Mouse (Mus musculus): ENCODE data around the gene Otop2.

The Otop2 gene

GRCm38 (mm10) chr11:115344967-115345366 is 38.0 kb downstream of the Otop2 start:
- in situ Hi-C loops (cut with MseI, MboI): no loop called here

- in situ Hi-C loops (cut with MseI, MboI): no loop called here
Measured at GRCm38 (mm10) chr11:115345515-115345914, 38.6 kb downstream of the Otop2 start.

- in situ Hi-C loops (cut with MseI, MboI): no loop called here
Measured at GRCm38 (mm10) chr11:115348681-115349248, 41.8 kb downstream of the Otop2 start.

- in situ Hi-C loops (cut with MseI, MboI): no loop called here
Measured at GRCm38 (mm10) chr11:115349976-115350375, 43.0 kb downstream of the Otop2 start.

GRCm38 (mm10) chr11:115353375-115353774 is 46.4 kb downstream of the Otop2 start:
- in situ Hi-C loops (cut with MseI, MboI): no loop called here

GRCm38 (mm10) chr11:115354183-115354582 is 47.2 kb downstream of the Otop2 start:
- in situ Hi-C loops (cut with MseI, MboI): no loop called here

GRCm38 (mm10) chr11:115358468-115358867 is 51.5 kb downstream of the Otop2 start:
- in situ Hi-C loops (cut with MseI, MboI): loop anchor here in 1 of 2 experiments (5.0 kb wide), 1 partner anchor 41 kb away; no protein-coding TSS in a partner anchor

- in situ Hi-C loops (cut with MseI, MboI): loop anchor here in 1 of 2 experiments (5.0 kb wide), 1 partner anchor 42 kb away; no protein-coding TSS in a partner anchor
Measured at GRCm38 (mm10) chr11:115359293-115359692, 52.3 kb downstream of the Otop2 start.

GRCm38 (mm10) chr11:115359726-115360125 is 52.8 kb downstream of the Otop2 start:
- in situ Hi-C loops (cut with MseI, MboI): loop anchor here in 1 of 2 experiments (5.0 kb wide), 1 partner anchor 42 kb away; no protein-coding TSS in a partner anchor

GRCm38 (mm10) chr11:115364136-115364535 is 57.2 kb downstream of the Otop2 start:
- in situ Hi-C loops (cut with MseI, MboI): no loop called here

GRCm38 (mm10) chr11:115366039-115366705 is 59.2 kb downstream of the Otop2 start:
- in situ Hi-C loops (cut with MseI, MboI): no loop called here

GRCm38 (mm10) chr11:115366706-115367394 is 59.9 kb downstream of the Otop2 start:
- in situ Hi-C loops (cut with MseI, MboI): no loop called here

- in situ Hi-C loops (cut with MseI, MboI): no loop called here
Measured at GRCm38 (mm10) chr11:115367395-115367944, 60.5 kb downstream of the Otop2 start, which contains the start of gene Hid1. TSS of gene Hid1 (minus strand) at chr11:115367756.

GRCm38 (mm10) chr11:115370368-115370767 is 63.4 kb downstream of the Otop2 start:
- in situ Hi-C loops (cut with MseI, MboI): no loop called here

- in situ Hi-C loops (cut with MseI, MboI): no loop called here
Measured at GRCm38 (mm10) chr11:115371354-115371753, 64.4 kb downstream of the Otop2 start.

GRCm38 (mm10) chr11:115372015-115372414 is 65.1 kb downstream of the Otop2 start:
- in situ Hi-C loops (cut with MseI, MboI): no loop called here

- in situ Hi-C loops (cut with MseI, MboI): no loop called here
Measured at GRCm38 (mm10) chr11:115372737-115373136, 65.8 kb downstream of the Otop2 start.

GRCm38 (mm10) chr11:115373805-115374694 is 67.1 kb downstream of the Otop2 start:
- in situ Hi-C loops (cut with MseI, MboI): no loop called here

GRCm38 (mm10) chr11:115374695-115375425 is 67.9 kb downstream of the Otop2 start:
- in situ Hi-C loops (cut with MseI, MboI): no loop called here

GRCm38 (mm10) chr11:115376722-115377121 is 69.8 kb downstream of the Otop2 start:
- in situ Hi-C loops (cut with MseI, MboI): no loop called here

Measured in mouse trophoblast stem cell (cell line).